Mouse (Mus musculus): ENCODE results near the gene Olfr668.
"Not testable (repeated sequence)": the region's sequence is repeated elsewhere in the genome, so short reads cannot be mapped to it uniquely, and the experiment has no call there.

The Olfr668 gene

GRCm38 (mm10) chr7:104927957-104928356, at the start of gene Olfr668:
Gene Olfr668 (minus strand): TSS chr7:104928057.
- DNase-seq, result no peak

- DNase-seq, result not testable (repeated sequence)
Observed at GRCm38 (mm10) chr7:104972507-104972906, 44.6 kb upstream of the Olfr668 start.

DNA sequence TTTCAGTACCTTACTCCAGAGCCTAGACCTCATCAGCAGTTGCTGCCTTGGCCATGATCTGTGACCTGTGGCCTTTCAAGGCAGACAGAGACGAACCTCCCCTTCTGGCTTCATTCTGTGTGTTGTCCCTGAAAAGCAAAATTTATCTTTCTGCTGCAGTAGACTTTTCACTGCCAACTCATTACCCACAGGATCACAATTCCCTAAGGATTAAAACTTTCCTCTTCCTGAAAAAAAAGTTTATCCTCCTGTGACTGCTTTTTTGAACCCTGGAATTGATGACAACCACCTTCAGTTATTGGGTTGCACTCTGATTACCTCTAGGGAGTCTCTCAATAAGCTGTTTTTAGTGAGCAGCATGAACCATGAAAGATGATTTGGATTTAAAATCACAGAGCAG, 34.7 kb upstream of the Olfr668 start, which contains the start of gene Olfr670:
Gene Olfr670 (minus strand): TSS at position 101 of the 400 bp plus-strand sequence.
- no peak for DNase-seq

DNA sequence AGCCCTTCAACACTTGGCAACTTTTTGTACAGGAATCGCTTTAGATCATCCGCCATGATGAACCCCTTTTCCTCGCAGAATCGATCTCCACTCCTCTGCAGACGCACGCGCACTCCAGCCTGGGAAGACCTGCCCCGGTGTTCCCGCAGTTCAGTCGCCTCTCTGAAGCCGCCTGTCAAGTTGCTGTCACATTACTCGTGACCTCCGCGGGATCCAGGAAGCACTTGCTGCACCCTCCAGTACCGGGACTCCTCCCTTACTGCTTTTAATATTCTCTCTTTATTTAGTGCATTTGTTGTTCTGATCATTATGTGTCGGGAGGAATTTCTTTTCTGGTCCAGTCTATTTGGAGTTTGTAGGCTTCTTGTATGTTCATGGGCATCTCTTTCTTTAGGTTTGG, 22.4 kb upstream of the Olfr668 start:
- DNase-seq, result not testable (repeated sequence)

DNA sequence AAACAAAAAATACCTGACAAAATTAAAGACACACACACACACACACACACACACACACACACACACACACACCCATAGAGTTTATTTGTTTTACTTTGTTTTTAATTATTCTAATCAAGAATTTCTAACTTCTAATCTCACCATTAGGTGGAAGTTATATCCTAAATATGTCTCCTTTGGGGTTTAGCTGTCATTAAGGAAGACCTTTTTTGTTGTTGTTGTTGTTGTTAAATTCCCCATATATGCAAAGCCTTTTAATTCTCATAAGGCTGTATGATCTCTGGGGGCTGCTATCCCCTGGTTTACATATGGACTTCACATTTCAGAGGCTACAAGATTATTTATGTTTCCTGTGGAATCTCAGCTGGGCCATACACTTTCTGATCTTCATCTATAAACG, 6.1 kb upstream of the Olfr668 start, which contains the start of gene Olfr669:
Gene Olfr669 (plus strand): TSS at position 301 of the 400 bp plus-strand sequence.
- no peak for DNase-seq

DNA sequence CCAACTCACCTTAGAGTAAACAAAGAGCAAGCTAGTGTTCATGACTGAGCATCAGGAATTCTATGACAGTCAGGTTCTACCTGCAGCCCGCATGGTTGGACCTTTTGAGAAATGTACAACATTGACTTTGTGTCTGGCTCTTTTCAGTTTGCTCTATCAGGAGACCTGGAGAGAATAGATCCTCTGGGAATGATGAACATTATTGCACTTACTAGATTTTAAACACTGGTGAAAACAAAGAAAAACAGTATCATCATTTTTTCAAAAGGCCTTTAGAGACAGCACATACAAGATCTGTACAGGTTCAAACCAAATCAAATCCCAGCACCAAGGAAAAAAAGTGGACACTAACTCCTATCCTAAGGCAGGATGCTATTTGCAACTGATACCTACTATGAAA, 6.5 kb downstream of the Olfr668 start, which contains the start of gene Olfr667:
Gene Olfr667 (minus strand): TSS at position 101 of the 400 bp plus-strand sequence.
- no peak for DNase-seq

DNA sequence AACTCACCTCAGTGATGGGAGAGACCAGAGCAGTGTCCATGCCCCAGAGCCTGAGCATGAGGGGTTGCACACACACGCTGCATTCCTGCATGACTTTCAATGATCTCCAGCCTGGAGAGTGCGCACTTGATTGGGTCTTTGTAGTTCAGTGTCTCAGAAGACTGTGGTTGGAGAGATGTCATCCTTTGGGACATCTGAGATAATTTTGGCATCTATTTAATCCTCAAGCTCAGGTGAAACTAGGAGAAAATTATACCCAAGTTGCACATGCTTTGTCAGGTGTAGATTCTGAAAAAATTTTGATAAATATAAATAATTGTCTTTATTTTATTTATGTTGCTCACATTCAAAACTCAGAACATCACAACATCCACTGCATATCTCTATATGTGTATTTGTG, 32.0 kb downstream of the Olfr668 start, which contains the start of gene Olfr666:
Gene Olfr666 (minus strand): TSS at position 101 of the 400 bp plus-strand sequence.
- DNase-seq, result no peak

DNA sequence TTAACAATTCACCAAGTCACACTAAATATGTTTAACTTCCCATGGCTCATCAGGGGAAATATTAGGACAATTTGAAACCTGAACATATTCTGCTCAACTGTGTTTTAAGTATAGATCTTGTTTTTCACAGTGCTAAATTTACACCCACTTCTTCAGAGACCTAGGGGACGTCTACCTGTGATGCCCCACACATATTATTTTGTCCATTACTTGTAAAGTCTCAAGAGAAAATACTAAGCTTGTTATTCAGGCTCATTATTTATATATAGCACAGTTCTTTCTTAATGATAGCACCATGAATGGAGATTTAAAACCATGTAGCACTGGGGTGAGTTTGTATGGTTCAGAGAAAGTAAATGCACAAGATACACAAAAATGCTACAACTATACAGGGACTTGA, 50.1 kb downstream of the Olfr668 start, which contains the start of gene Olfr665:
Gene Olfr665 (plus strand): TSS at position 301 of the 400 bp plus-strand sequence.
- no peak for DNase-seq
